Comparison of ENCODE assay signal across 8 mouse cellular contexts in the genomic region with DNA sequence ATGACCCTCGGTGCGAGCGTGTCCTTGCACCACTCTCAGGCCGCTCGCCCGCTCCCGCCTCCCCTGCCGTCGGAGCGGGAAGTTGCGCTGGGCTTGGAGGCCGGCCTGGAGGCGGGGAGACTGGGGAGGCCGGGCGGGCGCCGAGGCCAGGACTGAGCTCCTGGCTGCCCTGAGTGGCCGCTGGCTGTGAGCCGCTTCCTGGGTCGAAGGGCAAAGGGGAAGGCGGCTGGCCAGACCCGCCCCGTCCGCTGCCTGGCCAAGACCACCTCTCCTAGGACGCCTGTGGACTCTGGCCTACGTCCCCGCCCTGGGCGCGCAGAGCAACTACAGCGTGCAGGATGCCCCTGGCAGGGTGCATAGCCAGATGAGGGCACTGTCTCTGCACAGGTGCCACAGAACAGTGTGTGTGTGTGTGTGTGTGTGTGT. TPM values are rescaled to one million over a fixed set of nuclear protein-coding genes. Genes with fewer than 3 reads are reported as not detected.
A peak's percentile ranks its signal among the peaks of the same experiment; 100 is the strongest.
DNase-seq lines count a peak whose midpoint lies in the region; ATAC-seq and TF ChIP-seq lines count a peak whose summit lies in the region.

No protein-coding gene starts in this region.

- no peak for DNase-seq in CH12.LX (ENCODE audit: extremely low read depth)
- peak; percentile 89 for DNase-seq in heart, postnatal 10 days
- peak; percentile 60 for DNase-seq in large intestine, adult 2 months (ENCODE audit: low read depth, low spot score)
- DNase-seq in liver, embryonic 14.5 days (ENCODE audit: low read depth in 3 of 3, low spot score in 3 of 3) = peak in 2 of 3 experiments; percentile 26 to 39
- DNase-seq in neural tube, embryonic 10.5 days (ENCODE audit: extremely low spot score, low spot score) = peak; percentile 89
- peak; percentile 91 for DNase-seq in testis, postnatal 10 days (ENCODE audit: low spot score)

- WGBS in forebrain, embryonic 15.5 days = 3% methylated on average over 30 of the region's 30 CpGs
- 1% methylated on average over 30 of the region's 30 CpGs for WGBS in large intestine, adult 2 months
- WGBS in liver, embryonic 14.5 days (ENCODE audit: insufficient replicate concordance) = 4% methylated on average over 26 of the region's 30 CpGs

- 0 out of 2 replicates have a peak overlapping the region, but pooled peaks have one; percentile 25 for H3K4me2 ChIP-seq in CH12.LX (ENCODE audit: insufficient read depth, low read depth, poor library complexity, severe bottlenecking)
- H3K4me2 ChIP-seq in forebrain, embryonic 15.5 days (replicated peaks) = peak overlapping the region; percentile 81
- peak overlapping the region; percentile 31 for H3K4me2 ChIP-seq in liver, embryonic 14.5 days (ENCODE audit: low read depth)

- in situ Hi-C loops in CH12.LX (cut with MboI; ENCODE audit: low pct_ligation_motif_present, low pct_unique_long_range_greater_than_20kb, low sequenced_read_pairs) = no loop called here

- TF ChIP-seq EP300 in CH12.LX (IDR thresholded peaks at IDR 0.05; ENCODE audit: low read length) = no peak
- TF ChIP-seq EP300 in liver, embryonic 14.5 days (IDR thresholded peaks at IDR 0.05; ENCODE audit: low read depth) = no peak

- H3K27me3 ChIP-seq in CH12.LX (replicated peaks) = peaks cover 88% of the 10 kb centered on the region
- H3K27me3 ChIP-seq in forebrain, embryonic 15.5 days = peaks cover 13% of the 10 kb centered on the region; the same call in 1 of the 2 replicates
- peaks cover 38% of the 10 kb centered on the region for H3K27me3 ChIP-seq in liver, embryonic 14.5 days (ENCODE audit: control insufficient read depth, insufficient read depth, low read length)

- intact Hi-C loops in heart, postnatal 10 days (cut with DNase I) = loop anchor here (2.0 kb wide), 1 partner anchor 26 kb away; no protein-coding TSS in a partner anchor

- H3K9ac ChIP-seq in CH12.LX (ENCODE audit: insufficient read depth, low read depth) = no peak overlapping the region
- H3K9ac ChIP-seq in forebrain, embryonic 15.5 days (replicated peaks) = peak overlapping the region; percentile 49; the same call in 1 of the 2 replicates
- no peak overlapping the region for H3K9ac ChIP-seq in liver, embryonic 14.5 days (replicated peaks)

- no peaks in the 10 kb centered on the region for H3K79me2 ChIP-seq in CH12.LX (replicated peaks; ENCODE audit: control insufficient read depth, extremely low read depth, insufficient read depth, poor library complexity, severe bottlenecking)

- peaks cover 9% of the 10 kb centered on the region for H3K9me3 ChIP-seq in CH12.LX (replicated peaks; ENCODE audit: low read length)
- H3K9me3 ChIP-seq in forebrain, embryonic 15.5 days = no peaks in the 10 kb centered on the region
- no peaks in the 10 kb centered on the region for H3K9me3 ChIP-seq in liver, embryonic 14.5 days (ENCODE audit: control insufficient read depth, low read length)

- H3K36me3 ChIP-seq in CH12.LX (replicated peaks in 1 of 2; ENCODE audit: control insufficient read depth in 1 of 2, insufficient read depth in 1 of 2, low read length in 1 of 2) = no peaks in the 10 kb centered on the region
- no peaks in the 10 kb centered on the region for H3K36me3 ChIP-seq in forebrain, embryonic 15.5 days
- no peaks in the 10 kb centered on the region for H3K36me3 ChIP-seq in liver, embryonic 14.5 days (replicated peaks; ENCODE audit: control insufficient read depth, insufficient read depth, low read depth)

- dilution Hi-C loops in CH12.LX (cut with MboI; ENCODE audit: extremely low pct_ligation_motif_present, extremely low pct_unique_long_range_greater_than_20kb, low sequenced_read_pairs) = no loop called here

- peaks cover 3 to 9% of the 10 kb centered on the region in 2 experiments for H3K4me1 ChIP-seq in CH12.LX (ENCODE audit: control insufficient read depth in 1 of 2, insufficient read depth in 2 of 2)
- H3K4me1 ChIP-seq in forebrain, embryonic 15.5 days = peaks cover 32% of the 10 kb centered on the region
- peaks cover 0 to 2% of the 10 kb centered on the region in 2 experiments; a peak in 1 of 4 replicates for H3K4me1 ChIP-seq in liver, embryonic 14.5 days (replicated peaks; ENCODE audit: control insufficient read depth in 2 of 2, insufficient read depth in 2 of 2, low read length in 1 of 2)

- no peak overlapping the region for H3K27ac ChIP-seq in CH12.LX (ENCODE audit: insufficient read depth, low read depth)
- H3K27ac ChIP-seq in forebrain, embryonic 15.5 days (replicated peaks) = no peak overlapping the region
- no peak overlapping the region for H3K27ac ChIP-seq in liver, embryonic 14.5 days

- H3K4me3 ChIP-seq in CH12.LX (replicated peaks in 1 of 3; ENCODE audit: low read depth in 2 of 3, low read length in 2 of 3, poor library complexity in 1 of 3) = peak overlapping the region in 2 of 3 experiments; percentile 32 to 53
- H3K4me3 ChIP-seq in forebrain, embryonic 15.5 days = peak overlapping the region; percentile 49
- peak overlapping the region; percentile 47 to 57 for H3K4me3 ChIP-seq in liver, embryonic 14.5 days (ENCODE audit: insufficient read depth in 1 of 2, low read depth in 2 of 2, low read length in 2 of 2)

- peak; percentile 39; the same call in 1 of the 2 replicates for ATAC-seq in cerebellum, adult (ENCODE audit: insufficient number of reproducible peaks, low FRiP score, low TSS enrichment)
- ATAC-seq in forebrain, embryonic 15.5 days (replicated peaks) = peak; percentile 68
- ATAC-seq in liver, embryonic 14.5 days (ENCODE audit: insufficient read depth) = peak; percentile 78

- no peak for TF ChIP-seq RAD21 in CH12.LX (IDR thresholded peaks at IDR 0.05; ENCODE audit: low read depth, low read length)

- TF ChIP-seq POLR2A in CH12.LX (IDR thresholded peaks at IDR 0.05; ENCODE audit: low read depth, low read length) = no peak

- TF ChIP-seq CTCF in CH12.LX (conservative IDR thresholded peaks at IDR 0.05 in 1 of 2, IDR thresholded peaks at IDR 0.05 in 1 of 2; ENCODE audit: low read depth in 2 of 2, low read length in 2 of 2) = 0 out of 4 replicates have a peak, but pooled peaks of 1 of the 2 experiments have one; percentile 5
- peak; percentile 24; the same call in 1 of the 2 replicates for TF ChIP-seq CTCF in liver, embryonic 14.5 days (IDR thresholded peaks at IDR 0.05; ENCODE audit: low read depth)

TF ChIP-seq in CH12.LX, 34 proteins besides CTCF, POLR2A, EP300 and RAD21:
- TF ChIP-seq USF1 (IDR thresholded peaks at IDR 0.05; ENCODE audit: low read depth, low read length) = no peak
- TF ChIP-seq ELF1 (IDR thresholded peaks at IDR 0.05; ENCODE audit: low read depth, low read length) = no peak
- TF ChIP-seq MYC (IDR thresholded peaks at IDR 0.05; ENCODE audit: low read depth, low read length) = no peak
- no peak for TF ChIP-seq SIN3A (IDR thresholded peaks at IDR 0.05; ENCODE audit: low read length)
- no peak for TF ChIP-seq UBTF (IDR thresholded peaks at IDR 0.05; ENCODE audit: low read depth, low read length)
- TF ChIP-seq E2F4 (IDR thresholded peaks at IDR 0.05; ENCODE audit: insufficient replicate concordance, low read depth, low read length) = no peak
- TF ChIP-seq SMC3 (IDR thresholded peaks at IDR 0.05; ENCODE audit: low read depth, low read length) = no peak
- TF ChIP-seq MEF2A (IDR thresholded peaks at IDR 0.05; ENCODE audit: borderline replicate concordance, low read depth, low read length) = no peak
- no peak for TF ChIP-seq TBP (conservative IDR thresholded peaks at IDR 0.05; ENCODE audit: low read depth, low read length)
- TF ChIP-seq MXI1 (IDR thresholded peaks at IDR 0.05; ENCODE audit: low read depth, low read length) = no peak
- no peak for TF ChIP-seq HCFC1 (IDR thresholded peaks at IDR 0.05; ENCODE audit: low read depth, low read length)

RNA-seq across cellular contexts. Expression of a gene that starts 0.4 kb away (rescaled TPM):
- total RNA-seq in CH12.LX (2012; rRNA removed) (not detected in 2 replicates), CH12.LX (2014; rRNA removed) (not detected in 2 replicates)
- not detected in 2 replicates for polyA plus RNA-seq in CH12.LX (2012; ENCODE audit: insufficient read length, low read depth)
- not detected in 2 replicates for polyA plus RNA-seq in forebrain, embryonic 15.5 days (2015; fragmentation: Nextera tagmentation; extraction: Ambion mirVana)
- 1 to 10 TPM; 3.5 to 3.9 TPM for total RNA-seq in heart, postnatal 10 days (2021)
- 2.8 and 3.0 TPM in 2 replicates for polyA plus RNA-seq in large intestine, adult 2 months (2012; rRNA removed)
- polyA plus RNA-seq in liver, embryonic 14.5 days (2012; rRNA removed) = 1.0 and 1.2 TPM in 2 replicates
- 0.14 and 0.28 TPM in 2 replicates for polyA plus RNA-seq in liver, embryonic 14.5 days (2014; fragmentation: Nextera tagmentation; extraction: Ambion mirVana)

RNA-seq across cellular contexts. Expression of a gene that starts 31.5 kb away (rescaled TPM):
- total RNA-seq in CH12.LX (2012; rRNA removed) (not detected in 2 replicates), CH12.LX (2014; rRNA removed) (not detected in 2 replicates)
- not detected in 2 replicates for polyA plus RNA-seq in CH12.LX (2012; ENCODE audit: insufficient read length, low read depth)
- polyA plus RNA-seq in forebrain, embryonic 15.5 days (2015; fragmentation: Nextera tagmentation; extraction: Ambion mirVana) = not detected in 2 replicates
- under 1 TPM; 0.25 to 0.41 TPM for total RNA-seq in heart, postnatal 10 days (2021)
- not detected in 2 replicates for polyA plus RNA-seq in large intestine, adult 2 months (2012; rRNA removed)
- polyA plus RNA-seq in liver, embryonic 14.5 days (2012; rRNA removed) = not detected in 2 replicates
- polyA plus RNA-seq in liver, embryonic 14.5 days (2014; fragmentation: Nextera tagmentation; extraction: Ambion mirVana) = not detected in 2 replicates

RNA-seq across cellular contexts. Expression of a gene that starts 36.8 kb away (rescaled TPM):
- total RNA-seq in CH12.LX (2012; rRNA removed) (not detected in 2 replicates), CH12.LX (2014; rRNA removed) (not detected in 2 replicates)
- not detected in 2 replicates for polyA plus RNA-seq in CH12.LX (2012; ENCODE audit: insufficient read length, low read depth)
- polyA plus RNA-seq in forebrain, embryonic 15.5 days (2015; fragmentation: Nextera tagmentation; extraction: Ambion mirVana) = not detected in 2 replicates
- not detected for total RNA-seq in heart, postnatal 10 days (2021)
- not detected in 2 replicates for polyA plus RNA-seq in large intestine, adult 2 months (2012; rRNA removed)
- not detected in 2 replicates for polyA plus RNA-seq in liver, embryonic 14.5 days (2012; rRNA removed)
- polyA plus RNA-seq in liver, embryonic 14.5 days (2014; fragmentation: Nextera tagmentation; extraction: Ambion mirVana) = not detected in 2 replicates

RNA-seq across cellular contexts. Expression of a gene that starts 49.6 kb away (rescaled TPM):
- total RNA-seq in CH12.LX (2012; rRNA removed) = 2.8 and 5.2 TPM in 2 replicates
- 4.0 and 6.3 TPM in 2 replicates for total RNA-seq in CH12.LX (2014; rRNA removed)
- polyA plus RNA-seq in CH12.LX (2012; ENCODE audit: insufficient read length, low read depth) = 9.5 and 10.3 TPM in 2 replicates
- polyA plus RNA-seq in forebrain, embryonic 15.5 days (2015; fragmentation: Nextera tagmentation; extraction: Ambion mirVana) = 6.5 and 6.7 TPM in 2 replicates
- 10 to 100 TPM; 27.1 to 36.6 TPM for total RNA-seq in heart, postnatal 10 days (2021)
- 20.7 and 27.0 TPM in 2 replicates for polyA plus RNA-seq in large intestine, adult 2 months (2012; rRNA removed)
- polyA plus RNA-seq in liver, embryonic 14.5 days (2012; rRNA removed) = 1.1 TPM in 2 replicates
- 0.71 and 1.3 TPM in 2 replicates for polyA plus RNA-seq in liver, embryonic 14.5 days (2014; fragmentation: Nextera tagmentation; extraction: Ambion mirVana)

Comparison
In these comparisons a context has a peak if more than half of its experiments do, and no peak if none do; other contexts are left out.
1. H3K4me2 ChIP-seq: peak in every context shown above with its lines; median percentile 81 in forebrain, embryonic 15.5 days; 31 in liver, embryonic 14.5 days; 25 in CH12.LX.